Mouse (Mus musculus) v-Abl transformed pro-B cells (cell line): ENCODE results near the gene Fam76a.

Experiments used
- in situ Hi-C, 2 experiments: fragments of 400-800 bp; cut with MboI; formaldehyde crosslinking; loops; one replicate each; pipeline ENCODE4 v1.15.1; 2025; ENCODE audit not compliant: unreplicated experiment in 2 of 2

Gene Fam76a

DNA sequence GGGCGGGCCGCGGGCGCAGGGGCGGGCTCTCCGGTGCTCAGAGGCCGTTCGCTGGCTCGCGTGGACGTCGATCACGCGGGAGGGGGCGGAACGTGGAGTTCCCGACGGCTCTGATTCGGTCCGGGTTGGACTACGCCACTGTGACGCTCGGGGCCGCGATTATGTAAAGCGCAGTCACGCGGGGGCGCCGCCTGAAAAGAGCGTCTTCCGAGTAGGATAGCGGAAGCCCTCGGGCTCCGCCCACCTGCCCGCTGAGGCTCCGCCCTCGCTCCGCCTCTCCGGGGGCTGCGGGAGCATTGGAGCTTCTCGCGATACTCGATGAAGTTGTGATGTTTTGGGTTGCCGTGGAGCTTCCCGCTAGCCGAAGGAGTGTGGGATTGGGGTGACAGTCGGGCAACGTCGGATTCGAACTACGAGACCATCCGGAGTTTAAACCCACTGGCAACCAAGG is at the start of gene Fam76a:
TSS of gene Fam76a (minus strand) at position 1 of the 451 bp plus-strand sequence.
- in situ Hi-C loops: loop anchor here in 1 of 2 experiments (10.0 kb wide), 2 partner anchors 78 to 1958 kb away; partner anchors contain the start of gene Ppp1r8

DNA sequence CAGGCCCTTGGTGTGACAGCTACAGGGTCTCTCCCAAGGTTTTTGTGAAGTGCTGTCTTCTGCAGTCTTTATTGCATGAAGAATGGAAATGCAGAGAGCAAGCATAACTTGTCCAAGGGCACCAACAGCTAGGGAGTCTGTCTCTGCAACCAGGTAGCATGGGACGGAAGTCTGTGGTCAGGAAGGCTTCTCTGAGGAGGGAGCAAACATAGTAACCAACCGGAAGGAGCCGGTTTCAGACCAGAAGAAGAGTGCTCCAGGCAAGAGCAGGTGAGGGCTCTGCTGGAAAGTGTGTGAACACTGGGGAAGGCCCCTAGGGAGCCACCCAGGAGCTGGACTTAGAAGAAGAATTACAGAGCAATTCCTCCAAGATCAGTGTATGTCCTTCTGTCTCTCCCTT is 49.7 kb upstream of the Fam76a start:
- in situ Hi-C loops: no loop called here

DNA sequence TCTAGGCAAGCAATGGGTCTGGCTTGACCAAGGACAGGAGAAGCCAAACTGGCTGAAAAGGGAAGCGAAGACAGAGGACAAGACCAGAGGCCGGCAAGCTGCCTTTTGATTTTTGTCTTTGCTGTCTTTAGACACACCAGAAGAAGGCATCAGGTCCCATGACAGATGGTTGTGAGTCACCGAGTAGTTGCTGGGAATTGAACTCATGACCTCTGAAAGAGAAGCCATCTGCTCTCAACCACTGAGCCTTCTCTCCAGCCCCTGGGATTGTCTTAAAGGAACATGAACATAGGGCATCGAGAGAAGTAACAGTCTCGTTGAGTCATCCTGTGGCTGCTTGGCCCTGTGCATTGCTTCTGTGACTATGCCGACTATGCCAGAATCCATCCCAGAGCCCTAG is 49.2 kb upstream of the Fam76a start:
- in situ Hi-C loops: no loop called here

DNA sequence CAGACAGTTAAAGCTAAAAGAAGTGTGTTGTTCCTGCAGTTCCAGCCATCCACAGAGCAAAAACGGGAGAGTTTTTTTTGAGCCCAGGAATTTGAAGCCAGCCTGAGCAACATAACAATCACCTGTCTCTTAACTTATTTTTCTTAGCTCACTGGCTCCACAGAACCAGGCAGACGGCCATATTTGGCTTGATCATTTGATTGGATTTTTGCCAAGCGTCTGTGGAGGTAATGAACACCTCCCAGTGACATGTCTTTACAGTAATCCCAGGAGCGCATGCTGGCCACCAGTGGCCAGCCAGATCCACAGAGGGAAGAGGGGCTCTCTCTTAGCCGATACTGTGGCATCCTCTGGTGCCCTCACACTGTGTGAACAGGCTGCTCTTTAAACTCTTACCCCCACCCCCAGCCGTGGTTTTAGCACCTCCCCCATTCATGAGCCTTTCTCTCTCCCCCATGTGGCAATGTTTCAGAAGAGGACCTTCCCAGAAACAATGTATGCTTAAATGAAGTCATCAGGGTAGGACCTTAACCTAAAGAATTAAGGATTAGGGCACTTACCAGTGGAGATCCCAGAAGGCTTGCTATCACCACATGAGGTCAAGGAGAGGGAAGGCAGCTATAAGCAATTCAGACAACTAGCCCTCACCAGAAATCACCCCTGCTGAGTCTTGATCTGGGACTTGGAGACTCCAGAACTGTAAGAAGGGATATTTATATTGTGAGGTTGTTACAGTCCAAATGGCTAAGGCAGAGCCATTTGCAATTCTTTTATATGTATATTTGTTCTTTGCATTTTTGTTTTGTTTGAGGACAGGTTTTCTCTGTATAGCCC is 46.0 kb upstream of the Fam76a start:
- in situ Hi-C loops: no loop called here

DNA sequence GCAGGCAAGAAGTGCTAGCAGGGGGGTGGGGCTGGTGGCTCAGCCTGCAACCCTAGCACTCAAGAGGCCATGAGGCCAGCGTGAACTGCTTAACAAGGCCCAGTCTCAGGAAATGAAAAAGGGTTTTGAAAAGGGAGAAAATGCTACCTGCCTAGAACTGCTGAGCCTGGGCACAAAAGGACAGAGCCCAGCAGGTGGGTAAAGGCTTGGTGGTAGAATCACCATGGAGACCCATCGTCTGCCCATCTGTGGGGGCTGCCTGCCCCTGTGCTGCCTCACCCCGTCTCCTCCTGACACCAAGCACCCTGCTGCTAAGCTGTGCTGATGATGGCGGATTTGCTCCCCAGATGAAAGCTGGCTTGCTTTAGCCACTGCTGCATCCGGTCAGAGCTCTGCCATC is 42.1 kb upstream of the Fam76a start:
- in situ Hi-C loops: no loop called here

DNA sequence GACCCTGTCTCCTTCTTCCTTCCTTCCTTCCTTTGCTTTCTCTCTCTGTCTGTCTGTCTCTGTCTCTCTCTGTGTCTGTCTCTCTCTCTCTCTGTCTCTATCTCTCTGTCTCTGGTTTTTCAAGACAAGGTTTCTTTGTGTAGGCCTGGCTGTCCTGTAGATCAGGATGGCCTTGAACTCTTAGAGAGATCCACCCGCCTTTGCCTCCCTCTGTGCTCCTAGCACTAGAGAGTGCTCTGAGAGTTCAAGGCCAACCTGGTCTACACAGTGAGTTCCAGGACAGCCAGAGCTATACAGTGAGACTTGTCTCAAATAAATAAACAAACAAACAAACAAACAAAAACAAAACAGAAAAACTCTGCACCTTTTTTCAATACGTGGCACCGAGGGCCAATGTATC is 41.7 kb upstream of the Fam76a start:
- in situ Hi-C loops: no loop called here

DNA sequence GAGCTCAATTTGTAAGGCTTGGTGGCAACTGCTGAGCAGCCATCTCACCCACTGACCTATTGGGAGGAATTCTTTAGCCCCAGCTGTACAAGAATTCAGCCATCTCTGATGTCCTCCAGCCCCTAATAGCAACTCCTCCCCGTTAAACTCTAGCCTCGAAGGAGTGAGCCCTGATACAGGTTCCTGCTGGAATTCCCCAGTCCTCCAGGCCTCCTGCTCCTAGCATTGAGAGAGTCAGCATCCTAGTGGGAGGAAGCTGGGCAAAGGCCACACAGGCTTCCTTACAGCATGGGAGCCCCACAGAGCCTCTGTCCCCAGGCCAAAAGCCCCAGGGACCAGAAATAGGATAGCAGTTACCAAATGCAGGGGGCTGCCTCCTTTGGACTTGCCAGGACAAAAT is 41.1 kb upstream of the Fam76a start:
- in situ Hi-C loops: no loop called here

DNA sequence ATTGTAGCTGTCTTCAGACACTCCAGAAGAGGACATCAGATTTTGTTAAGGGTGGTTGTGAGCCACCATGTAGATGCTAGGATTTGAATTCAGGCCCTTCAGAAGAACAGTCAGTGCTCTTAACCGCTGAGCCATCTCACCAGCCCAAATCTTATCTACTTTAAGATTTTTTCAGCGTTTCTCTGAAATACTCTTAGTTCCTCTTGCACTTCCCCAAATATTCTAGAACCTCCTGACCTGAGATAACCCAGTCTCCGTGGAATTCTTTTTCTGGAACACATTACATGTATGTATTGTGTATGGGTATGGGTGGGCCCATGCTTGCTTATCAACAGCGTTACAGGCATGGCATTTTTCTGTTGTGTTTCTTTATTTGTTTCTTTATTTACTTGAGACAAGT is 40.3 kb upstream of the Fam76a start:
- in situ Hi-C loops: no loop called here

DNA sequence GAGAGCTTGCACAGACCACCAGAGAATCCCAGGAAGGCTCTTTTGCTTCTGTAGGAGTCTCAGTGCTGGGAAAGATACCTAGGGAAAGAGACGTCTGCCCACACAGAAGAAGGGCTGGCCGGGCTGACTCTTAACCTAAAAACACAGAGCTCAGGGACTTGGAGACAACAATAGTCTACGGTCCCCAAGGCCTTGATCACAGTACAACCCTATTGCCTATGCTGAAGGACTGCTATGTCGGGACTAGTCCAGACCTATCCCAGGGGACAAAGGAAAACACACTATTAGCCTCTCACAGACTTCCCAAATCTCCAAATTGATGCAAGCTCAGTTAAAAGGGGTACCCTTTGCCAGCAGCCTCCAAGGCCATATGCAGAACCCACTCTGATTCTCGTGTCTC is 39.5 kb upstream of the Fam76a start:
- in situ Hi-C loops: no loop called here

DNA sequence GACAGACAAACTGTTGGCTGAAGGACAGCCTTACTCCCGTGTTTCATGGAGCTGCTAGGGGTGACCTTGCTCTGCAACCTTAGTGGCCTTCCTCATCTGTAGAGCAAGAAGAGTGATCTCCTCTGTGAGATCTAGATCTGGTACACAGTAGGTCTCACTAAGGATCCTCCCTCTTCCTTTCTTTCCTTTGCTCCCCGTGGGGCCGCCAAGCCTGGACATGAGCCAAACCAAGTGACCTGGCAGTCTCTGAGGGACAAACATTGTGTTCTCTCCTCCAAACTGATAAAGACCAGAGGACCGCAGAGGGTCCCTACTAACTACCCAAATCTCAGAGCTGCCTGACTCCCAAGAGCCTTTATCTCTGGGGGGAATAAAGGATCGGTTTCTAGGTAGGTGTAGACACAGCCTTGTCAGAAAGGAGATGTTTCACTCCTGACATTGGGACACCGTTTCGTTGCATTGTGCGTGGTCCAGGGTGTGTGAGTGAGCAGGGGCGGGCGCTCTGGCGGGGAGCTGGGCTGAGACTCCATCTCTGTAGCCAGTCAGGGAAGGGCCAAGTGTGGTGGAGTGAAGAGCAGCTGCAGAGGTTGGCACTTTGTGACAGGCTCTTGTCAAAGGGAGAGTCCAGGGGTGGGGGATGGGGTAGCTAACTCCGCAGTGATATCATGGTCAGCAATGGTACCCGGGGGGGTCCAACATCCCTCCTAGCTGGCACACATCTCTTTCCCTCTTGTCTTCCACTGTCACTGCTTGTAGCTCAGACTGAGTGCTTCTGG is 38.7 kb upstream of the Fam76a start:
- in situ Hi-C loops: no loop called here

DNA sequence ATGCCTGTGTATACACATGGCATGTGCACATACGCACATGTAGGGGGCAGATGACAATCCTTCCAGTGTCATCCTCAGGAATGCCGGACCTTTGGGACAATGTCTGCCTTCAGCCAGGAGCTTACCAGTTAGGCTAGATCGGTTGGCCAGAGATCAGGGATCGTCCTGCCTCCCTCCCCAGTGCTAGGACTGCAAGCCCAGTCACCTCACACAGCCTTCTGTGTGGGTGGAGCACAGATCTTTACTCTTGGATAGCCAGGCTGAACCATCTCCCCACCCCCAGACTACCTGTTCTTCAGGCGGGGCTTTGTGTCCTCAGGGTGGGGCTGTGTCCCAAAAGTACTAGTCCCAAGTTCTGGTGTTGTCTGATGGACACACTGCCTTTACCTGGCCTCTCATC is 38.0 kb upstream of the Fam76a start:
- in situ Hi-C loops: no loop called here

DNA sequence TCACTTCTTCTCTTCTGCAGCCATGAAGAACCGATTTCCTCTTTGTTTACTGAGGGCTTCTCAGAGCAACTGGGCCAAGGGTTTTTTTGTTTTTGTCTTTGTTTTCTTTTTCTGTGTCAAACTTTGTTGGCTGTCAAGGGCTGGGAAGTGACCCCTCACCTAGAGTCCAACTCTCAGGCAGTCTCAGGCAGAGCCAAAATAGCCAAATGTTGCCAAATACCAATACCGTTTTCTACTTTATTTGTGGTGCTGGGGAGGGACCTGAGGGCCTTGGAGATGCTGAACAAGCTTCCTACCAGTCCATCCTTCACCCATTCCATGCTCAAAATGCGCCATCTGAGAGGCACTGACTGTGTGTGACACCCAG is 37.3 kb upstream of the Fam76a start:
- in situ Hi-C loops: no loop called here

DNA sequence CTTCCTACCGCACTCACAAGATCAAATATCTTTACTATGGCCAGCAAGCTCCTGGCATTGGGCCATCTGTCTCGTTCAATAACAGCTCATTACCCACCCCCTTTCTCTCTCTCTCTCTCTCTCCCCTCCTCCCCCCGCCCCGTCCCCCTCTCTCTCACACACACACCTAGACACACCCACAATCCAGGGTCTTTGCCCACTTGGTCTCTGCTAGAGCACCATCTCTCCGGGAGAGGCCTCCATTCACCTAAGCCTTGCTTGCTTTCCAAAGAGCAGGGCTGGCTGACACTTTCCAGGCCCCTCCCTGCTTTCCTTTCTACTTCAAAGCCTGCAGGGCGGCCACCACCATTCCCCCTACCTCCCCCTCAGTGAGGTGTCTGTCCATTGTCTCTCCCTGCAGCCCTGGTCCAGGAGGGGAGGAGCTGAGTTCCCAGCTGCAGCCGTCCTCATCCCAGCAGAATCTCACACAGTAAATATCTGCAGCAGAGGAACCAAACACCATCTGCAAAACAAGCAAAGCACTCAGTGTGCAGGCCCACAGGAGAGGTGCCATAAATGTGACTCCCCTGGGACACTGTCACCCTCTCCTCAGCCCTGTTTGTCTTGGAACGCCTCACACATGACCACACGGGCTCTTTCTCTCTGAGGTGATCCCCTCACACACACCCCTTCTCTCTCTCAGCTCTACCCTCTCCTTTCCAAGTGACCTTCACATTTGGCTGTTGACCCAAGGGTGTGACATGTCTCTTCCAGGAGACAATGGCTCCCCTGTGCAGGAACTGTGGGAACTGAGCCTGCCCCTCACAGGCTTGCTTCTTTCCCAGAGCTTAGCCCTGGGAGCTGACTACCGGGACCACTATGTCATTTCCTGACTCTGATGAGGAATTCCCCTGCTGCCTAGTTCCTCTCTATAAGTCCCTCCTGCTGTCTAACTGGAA is 36.7 kb upstream of the Fam76a start:
- in situ Hi-C loops: no loop called here

DNA sequence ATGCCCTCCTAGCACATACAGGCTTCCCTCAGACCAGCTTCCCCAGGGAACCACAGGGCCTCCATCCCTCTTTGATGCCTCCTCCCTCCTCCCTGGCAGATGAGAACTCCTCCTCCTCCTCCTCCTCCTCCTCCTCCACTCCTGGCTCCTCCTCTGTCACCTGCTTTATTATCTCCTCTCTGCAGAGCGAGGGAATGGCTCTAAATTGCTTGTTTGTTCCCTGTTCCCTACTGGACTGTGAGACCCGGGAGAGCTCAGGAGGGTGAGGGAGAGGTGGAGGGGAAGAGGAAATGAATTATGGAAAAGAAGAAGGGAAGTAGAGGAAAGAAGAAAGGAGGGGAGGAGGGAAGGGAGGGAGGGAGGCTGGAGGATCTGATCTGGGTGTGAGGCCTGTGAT is 33.0 kb upstream of the Fam76a start:
- in situ Hi-C loops: no loop called here

DNA sequence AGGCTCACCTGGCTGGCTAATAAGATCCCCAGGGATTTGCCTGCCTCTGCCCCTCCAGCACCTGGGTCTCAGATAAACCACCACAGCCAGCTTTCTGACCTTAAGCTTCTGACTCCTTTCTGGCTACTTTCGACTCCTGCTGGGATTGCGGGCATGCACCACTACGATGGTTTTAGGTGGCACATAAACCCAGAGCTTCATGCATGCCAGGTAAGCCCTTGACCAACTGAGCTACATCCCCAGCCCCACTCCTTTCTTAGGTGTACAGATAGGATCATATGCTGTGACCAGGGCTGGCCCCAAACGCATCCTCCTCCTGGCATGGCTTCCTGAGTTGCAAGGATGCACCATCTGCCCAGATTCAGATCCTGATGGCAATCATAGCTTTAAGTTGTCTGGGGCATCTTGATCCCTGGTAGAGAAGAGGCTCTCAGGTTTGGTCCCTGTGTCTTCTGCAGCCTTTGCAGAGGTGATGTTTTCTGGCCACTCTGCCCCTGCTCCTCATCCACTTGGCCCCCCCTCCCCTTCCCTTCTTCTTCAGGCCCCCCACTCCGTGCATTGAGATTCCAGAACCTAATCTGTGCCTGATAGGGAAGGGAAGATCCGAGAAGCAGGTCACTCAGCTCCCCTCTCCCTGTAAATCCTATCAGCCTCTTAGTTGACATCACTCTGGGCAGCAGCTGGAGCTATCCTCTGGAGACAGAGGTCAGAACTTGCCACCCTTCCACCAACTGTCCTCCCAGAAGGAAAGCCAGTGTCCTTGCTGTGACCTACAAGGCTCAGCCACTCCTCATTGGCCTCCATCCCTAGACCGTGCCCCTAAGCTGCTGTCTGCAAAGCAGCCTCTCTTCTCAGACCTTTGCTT is 32.4 kb upstream of the Fam76a start:
- in situ Hi-C loops: loop anchor here in 1 of 2 experiments (5.0 kb wide), 1 partner anchor 38 kb away; no protein-coding TSS in a partner anchor

DNA sequence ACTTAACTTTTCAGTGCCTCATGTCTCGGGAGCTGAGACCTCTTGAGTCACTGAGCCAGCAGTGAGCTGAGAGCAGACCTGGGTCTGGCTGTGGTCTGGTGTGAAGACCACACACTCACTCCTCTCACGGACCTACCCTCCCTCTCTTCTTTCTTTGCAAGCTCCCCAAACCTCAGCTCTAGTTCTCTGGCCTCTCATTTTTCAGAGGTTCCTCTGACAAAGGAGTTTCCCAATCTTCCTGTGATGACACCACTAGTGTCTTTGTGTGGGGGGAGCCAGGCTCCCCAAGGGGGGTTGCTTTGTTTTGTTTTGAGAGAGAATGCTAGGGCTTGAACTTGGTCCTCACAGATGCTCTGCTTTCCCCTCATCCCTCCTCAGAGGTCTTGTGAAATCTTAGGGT is 28.6 kb upstream of the Fam76a start:
- in situ Hi-C loops: loop anchor here in 1 of 2 experiments (5.0 kb wide), 1 partner anchor 41 kb away; no protein-coding TSS in a partner anchor

DNA sequence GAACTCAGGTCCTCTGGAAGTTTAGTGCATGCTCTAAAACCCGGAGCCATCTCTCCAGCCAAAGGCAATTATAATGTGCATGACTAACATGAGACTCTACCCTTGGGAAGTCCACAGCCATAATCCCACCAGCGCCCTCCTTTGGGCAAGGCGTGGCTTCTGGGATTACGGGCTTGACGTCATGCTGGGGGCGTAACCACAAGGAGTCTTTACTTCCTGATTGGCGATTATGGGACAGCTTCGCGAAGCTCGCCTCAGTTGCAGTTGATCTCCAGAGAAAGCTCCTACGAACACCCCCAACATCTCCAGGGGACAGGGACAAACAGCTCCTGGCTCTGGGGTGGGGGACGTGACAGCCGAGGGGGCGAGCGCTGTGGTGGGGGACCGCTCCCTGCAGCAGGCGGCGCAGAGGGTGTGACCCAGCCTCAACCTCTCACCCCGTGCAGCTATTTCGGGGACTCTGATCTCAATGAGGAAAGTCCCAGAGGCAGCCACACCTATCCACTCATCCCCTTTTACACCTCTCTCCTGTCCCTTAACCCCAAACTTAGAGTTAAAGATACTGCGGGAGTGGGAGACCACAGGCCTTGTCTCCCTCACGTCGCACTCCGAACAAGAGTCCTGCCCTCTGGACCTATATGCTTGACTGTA is 27.6 kb upstream of the Fam76a start:
- in situ Hi-C loops: loop anchor here (5.0 to 10.0 kb wide), 3 partner anchors 42 to 245 kb away; no protein-coding TSS in a partner anchor

DNA sequence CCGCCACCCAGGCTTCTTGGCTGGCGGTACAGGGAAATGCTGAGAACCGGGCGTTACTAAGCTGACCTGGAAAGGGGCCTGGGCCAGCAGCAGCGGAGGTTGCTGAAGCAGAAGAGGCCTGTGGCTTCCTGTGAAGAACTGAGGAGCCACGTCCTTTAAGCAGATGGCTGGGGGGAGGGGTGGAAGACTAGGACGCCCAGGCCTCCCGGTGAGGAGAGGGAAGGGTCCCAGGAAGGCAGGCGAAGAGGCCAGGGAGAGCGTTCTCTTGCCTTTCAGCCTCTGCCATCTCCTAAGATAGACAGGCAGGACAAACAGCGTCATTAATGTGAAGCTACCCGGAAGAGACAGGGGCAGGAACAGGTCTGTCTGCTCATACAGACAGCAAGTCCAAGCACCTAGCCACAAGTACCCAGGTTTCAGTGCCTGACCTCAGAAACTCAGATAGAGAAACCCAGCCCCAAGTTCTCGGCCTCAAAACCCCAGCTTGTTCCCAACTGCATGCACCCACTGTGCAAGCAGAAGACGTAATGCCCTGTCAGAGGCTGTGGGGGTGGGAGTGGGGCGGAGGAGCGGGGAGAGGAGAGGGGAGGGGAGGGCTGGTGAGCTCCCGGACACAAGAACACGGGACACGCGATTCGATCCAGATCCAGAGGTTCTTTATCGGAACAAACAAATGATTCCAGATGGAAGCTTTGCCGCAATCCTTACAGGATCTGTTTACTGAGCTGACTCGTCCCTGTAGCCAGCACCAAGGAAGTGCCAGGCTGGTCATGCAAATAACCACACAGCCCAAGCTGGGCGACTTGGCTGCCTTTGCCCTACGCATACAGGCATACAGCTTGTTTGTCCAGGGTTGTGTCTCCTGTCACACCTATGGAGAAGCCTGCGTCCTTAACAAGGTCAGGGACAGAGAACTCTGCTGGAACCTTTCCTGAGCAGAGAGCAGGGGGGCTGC is 24.0 kb upstream of the Fam76a start:
- in situ Hi-C loops: loop anchor here in 1 of 2 experiments (5.0 to 10.0 kb wide), 2 partner anchors 56 to 248 kb away; no protein-coding TSS in a partner anchor
